Mouse (Mus musculus) testis, postnatal 14 days (tissue): ENCODE measurements at regions not wholly inside any gene's neighbourhood (a gene's known extent, or its start where the extent isn't known, plus 50 kb on each side); places are given as distances from the start of the nearest gene placed in this dataset.
A peak's percentile ranks its signal among the peaks of the same experiment; 100 is the strongest.

Experiments
- DNase-seq: peaks from one replicate; pipeline ENCODE4 v3.0.0; 2021; ENCODE audit warnings: low spot score

- no peak for DNase-seq
Measured at GRCm38 (mm10) chr15:31087607-31088006, 136.5 kb upstream of the Dap start.

- DNase-seq = peak; percentile 51
Measured at GRCm38 (mm10) chr15:31091916-31092570, 132.1 kb upstream of the Dap start.

GRCm38 (mm10) chr15:31096206-31096605 lies 127.9 kb upstream of the Dap start:
- DNase-seq = no peak

GRCm38 (mm10) chr15:31097301-31097700 lies 126.8 kb upstream of the Dap start:
- no peak for DNase-seq

GRCm38 (mm10) chr15:31104743-31105142 lies 119.4 kb upstream of the Dap start:
- peak; percentile 11 for DNase-seq

- DNase-seq = no peak
Measured at GRCm38 (mm10) chr15:31106907-31107306, 117.2 kb upstream of the Dap start.

GRCm38 (mm10) chr15:31113216-31113615 lies 110.9 kb upstream of the Dap start:
- DNase-seq = no peak

GRCm38 (mm10) chr15:31117338-31117737 lies 106.8 kb upstream of the Dap start:
- DNase-seq = no peak

GRCm38 (mm10) chr15:31120147-31120546 lies 104.0 kb upstream of the Dap start:
- no peak for DNase-seq

GRCm38 (mm10) chr15:31125784-31126183 lies 98.3 kb upstream of the Dap start:
- no peak for DNase-seq

GRCm38 (mm10) chr15:31126999-31127398 lies 97.1 kb upstream of the Dap start:
- no peak for DNase-seq

- DNase-seq = no peak
Measured at GRCm38 (mm10) chr15:31134891-31135290, 89.2 kb upstream of the Dap start.

- no peak for DNase-seq
Measured at GRCm38 (mm10) chr15:31138637-31139036, 85.5 kb upstream of the Dap start.

GRCm38 (mm10) chr15:31141750-31142149 lies 82.4 kb upstream of the Dap start:
- no peak for DNase-seq

GRCm38 (mm10) chr15:31148251-31149145 lies 75.6 kb upstream of the Dap start:
- no peak for DNase-seq

- DNase-seq = no peak
Measured at GRCm38 (mm10) chr15:31149855-31150254, 74.3 kb upstream of the Dap start.

- DNase-seq = peak; percentile 23
Measured at GRCm38 (mm10) chr15:31150546-31151471, 73.3 kb upstream of the Dap start.

- DNase-seq = no peak
Measured at GRCm38 (mm10) chr15:31155141-31155540, 69.0 kb upstream of the Dap start.

- no peak for DNase-seq
Measured at GRCm38 (mm10) chr15:31166543-31167105, 57.5 kb upstream of the Dap start.

GRCm38 (mm10) chr15:31167506-31167905 lies 56.6 kb upstream of the Dap start:
- no peak for DNase-seq

- DNase-seq = no peak
Measured at GRCm38 (mm10) chr15:31168191-31168590, 55.9 kb upstream of the Dap start.
